Mouse (Mus musculus) thymus, adult 2 months (tissue): ENCODE data around the gene Ap3b1.

Experiments used
- CTCF ChIP-seq: fragments of 200-500 bp; IDR thresholded peaks from 2 replicates; pipeline ENCODE4 v1.5.1; 2012; ENCODE audit warnings: mild to moderate bottlenecking, control low read depth, low read length, moderate library complexity, borderline replicate concordance; ENCODE audit not compliant: control insufficient read depth, poor library complexity, insufficient read depth; ENCODE audit errors: extremely low read depth
- POLR2A ChIP-seq: fragments of 200-500 bp; IDR thresholded peaks from 2 replicates; pipeline ENCODE4 v1.6.1; 2012; ENCODE audit warnings: mild to moderate bottlenecking, low read length, control low read depth, moderate library complexity; ENCODE audit not compliant: control insufficient read depth, poor library complexity, insufficient read depth; ENCODE audit errors: extremely low read depth

DNA sequence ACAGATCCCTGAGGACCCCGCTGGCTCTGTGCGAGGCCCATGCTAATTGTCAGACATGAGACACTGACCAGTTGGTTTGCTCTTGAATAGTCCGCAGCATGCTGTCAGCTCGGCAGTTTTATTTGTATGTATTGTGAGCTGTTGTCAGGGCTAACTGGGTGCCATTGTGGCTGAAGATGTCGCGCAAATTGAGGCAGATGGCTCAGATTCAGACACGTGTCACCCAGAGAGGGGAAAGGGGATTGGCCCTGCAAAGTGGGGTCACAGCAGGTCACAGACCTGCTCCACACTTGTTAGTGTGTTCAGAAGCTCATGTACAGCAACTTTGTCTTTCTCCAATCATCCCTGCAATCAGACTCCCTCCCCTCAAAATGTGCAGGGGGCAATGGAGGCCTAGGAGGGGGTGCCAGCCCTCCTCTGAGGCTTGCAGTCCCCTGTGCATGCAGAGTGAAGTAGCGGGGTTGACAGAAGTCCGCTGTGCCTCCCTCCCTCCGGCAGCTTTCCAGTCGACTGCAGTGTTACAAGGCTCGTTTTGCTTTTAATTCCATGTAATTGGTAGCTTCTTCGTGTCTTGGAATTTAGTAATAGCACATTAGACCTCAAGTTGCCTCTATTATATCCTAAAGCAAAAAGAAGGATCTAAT, 205.7 kb downstream of the Ap3b1 start:
- no peak for TF ChIP-seq POLR2A
- no peak for TF ChIP-seq CTCF
